Comparison of ENCODE assay signal across 13 mouse cellular contexts in genomic region chr7:117419846-117420245, GRCm38 (mm10).
"Had no signal": no experiment of that assay in that cellular context is flagged by ENCODE, and none has a peak within 500 bp of the region (broad histone marks: within the 10 kb centered on the region; RNA-seq: fewer than 3 reads in every experiment).

No protein-coding gene starts in this region.

- H3K9me3 ChIP-seq: limb, embryonic 10.5 days; liver, embryonic 15.5 days; midbrain, embryonic 13.5 days; stomach, embryonic 15.5 days had no signal

- DNase-seq: lung, adult 2 months; lung, postnatal 36 days; right cerebral cortex, postnatal 14 days; thymus, adult 2 months; thymus, postnatal 25 days had no signal

- H3K4me3 ChIP-seq: left cerebral cortex, adult 2 months; limb, embryonic 10.5 days; liver, embryonic 15.5 days; midbrain, embryonic 13.5 days; stomach, embryonic 15.5 days had no signal

- H3K27ac ChIP-seq: left cerebral cortex, adult 2 months; limb, embryonic 10.5 days; liver, embryonic 15.5 days; midbrain, embryonic 13.5 days; stomach, embryonic 15.5 days had no signal

- H3K9ac ChIP-seq: liver, embryonic 15.5 days; midbrain, embryonic 13.5 days; stomach, embryonic 15.5 days had no signal

- ATAC-seq: intestine, embryonic 16.5 days; lung, postnatal 0 days had no signal

- H3K27me3 ChIP-seq: liver, embryonic 15.5 days; midbrain, embryonic 13.5 days; stomach, embryonic 15.5 days had no signal

- H3K4me1 ChIP-seq: liver, embryonic 15.5 days had no signal

- H3K36me3 ChIP-seq: limb, embryonic 10.5 days; liver, embryonic 15.5 days; midbrain, embryonic 13.5 days; stomach, embryonic 15.5 days had no signal

- H3K4me2 ChIP-seq: liver, embryonic 11.5 days; liver, embryonic 15.5 days; midbrain, embryonic 13.5 days; stomach, embryonic 15.5 days had no signal
